Mouse (Mus musculus): ENCODE results near the gene Cenps.
"Not testable (repeated sequence)": the region's sequence is repeated elsewhere in the genome, so short reads cannot be mapped to it uniquely, and the experiment has no call there.

Cenps gene

GRCm38 (mm10) chr4:149136982-149137770, at the start of gene Cenps:
TSS of gene Cenps (minus strand) at chr4:149137629.
- DNase-seq, result peak; percentile 86

- DNase-seq, result no peak
Measured at GRCm38 (mm10) chr4:149182755-149183154, 45.3 kb upstream of the Cenps start.

- DNase-seq, result no peak
Measured at GRCm38 (mm10) chr4:149182192-149182591, 44.8 kb upstream of the Cenps start.

- no peak for DNase-seq
Measured at GRCm38 (mm10) chr4:149179573-149179972, 42.1 kb upstream of the Cenps start.

GRCm38 (mm10) chr4:149179160-149179559, 41.7 kb upstream of the Cenps start:
- DNase-seq, result no peak

GRCm38 (mm10) chr4:149178328-149178727, 40.9 kb upstream of the Cenps start:
- DNase-seq, result no peak

- DNase-seq, result no peak
Measured at GRCm38 (mm10) chr4:149177046-149177445, 39.6 kb upstream of the Cenps start.

GRCm38 (mm10) chr4:149176645-149177044, 39.2 kb upstream of the Cenps start:
- DNase-seq, result no peak

GRCm38 (mm10) chr4:149173661-149174060, 36.2 kb upstream of the Cenps start:
- DNase-seq, result peak; percentile 61

GRCm38 (mm10) chr4:149172666-149173065, 35.2 kb upstream of the Cenps start:
- DNase-seq, result peak; percentile 14

- DNase-seq, result no peak
Measured at GRCm38 (mm10) chr4:149172083-149172482, 34.7 kb upstream of the Cenps start.

- DNase-seq, result peak; percentile 27
Measured at GRCm38 (mm10) chr4:149171581-149171981, 34.2 kb upstream of the Cenps start.

- no peak for DNase-seq
Measured at GRCm38 (mm10) chr4:149170394-149170931, 33.0 kb upstream of the Cenps start.

GRCm38 (mm10) chr4:149169926-149170325, 32.5 kb upstream of the Cenps start:
- not testable (repeated sequence) for DNase-seq

GRCm38 (mm10) chr4:149168016-149168415, 30.6 kb upstream of the Cenps start:
- no peak for DNase-seq

GRCm38 (mm10) chr4:149166957-149167611, 29.7 kb upstream of the Cenps start:
- peak; percentile 42 for DNase-seq

GRCm38 (mm10) chr4:149166215-149166946, 29.0 kb upstream of the Cenps start, which contains the start of gene Pgd:
TSS of gene Pgd (minus strand) at chr4:149166771.
- peak; percentile 98 for DNase-seq

GRCm38 (mm10) chr4:149164150-149164549, 26.7 kb upstream of the Cenps start:
- no peak for DNase-seq

- no peak for DNase-seq
Measured at GRCm38 (mm10) chr4:149163196-149163595, 25.8 kb upstream of the Cenps start.

- no peak for DNase-seq
Measured at GRCm38 (mm10) chr4:149161166-149161565, 23.7 kb upstream of the Cenps start.

GRCm38 (mm10) chr4:149159891-149160290, 22.5 kb upstream of the Cenps start:
- no peak for DNase-seq

- no peak for DNase-seq
Measured at GRCm38 (mm10) chr4:149159203-149159602, 21.8 kb upstream of the Cenps start.

GRCm38 (mm10) chr4:149157415-149157973, 20.1 kb upstream of the Cenps start:
- DNase-seq, result no peak
